Mouse (Mus musculus) layer of hippocampus, adult 11-12 months (tissue): ENCODE measurements around the gene Gm11733.
A peak's percentile ranks its signal among the peaks of the same experiment; 100 is the strongest.
"Not testable (repeated sequence)": the region's sequence is repeated elsewhere in the genome, so short reads cannot be mapped to it uniquely, and the experiment has no call there.

Experiments used
- DNase-seq: peaks from one replicate; pipeline ENCODE4 v3.0.0; 2022; ENCODE audit warnings: low spot score

The Gm11733 gene

GRCm38 (mm10) chr11:117484198-117484597 lies at the start of gene Gm11733:
Gene Gm11733, plus strand, starts transcription at chr11:117484368.
- DNase-seq = peak; percentile 69

GRCm38 (mm10) chr11:117436401-117437109 lies 47.6 kb upstream of the Gm11733 start:
- DNase-seq = peak; percentile 83

GRCm38 (mm10) chr11:117437110-117437490 lies 47.1 kb upstream of the Gm11733 start:
- no peak for DNase-seq

DNA sequence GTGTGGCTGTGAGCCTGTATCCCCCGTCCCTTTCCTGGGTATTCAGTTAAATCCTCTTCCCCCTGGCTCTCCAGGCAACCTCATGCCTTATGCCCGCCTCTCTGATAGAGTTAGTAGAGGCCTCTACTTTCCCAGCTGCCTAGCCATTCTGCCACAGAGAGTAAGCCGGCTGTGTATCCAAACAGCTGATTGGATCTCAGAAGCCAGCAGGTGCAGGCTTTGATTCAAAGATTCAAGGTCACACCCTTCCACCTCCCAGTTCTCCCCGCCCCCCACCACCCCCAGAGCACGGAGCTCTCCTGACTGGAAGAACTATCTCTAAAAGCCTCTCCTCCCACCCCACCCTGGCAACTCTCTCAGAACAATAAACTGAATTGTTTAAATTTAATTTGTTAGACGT lies 45.8 kb upstream of the Gm11733 start:
- DNase-seq = no peak

GRCm38 (mm10) chr11:117440865-117441425 lies 43.2 kb upstream of the Gm11733 start:
- DNase-seq = no peak

DNA sequence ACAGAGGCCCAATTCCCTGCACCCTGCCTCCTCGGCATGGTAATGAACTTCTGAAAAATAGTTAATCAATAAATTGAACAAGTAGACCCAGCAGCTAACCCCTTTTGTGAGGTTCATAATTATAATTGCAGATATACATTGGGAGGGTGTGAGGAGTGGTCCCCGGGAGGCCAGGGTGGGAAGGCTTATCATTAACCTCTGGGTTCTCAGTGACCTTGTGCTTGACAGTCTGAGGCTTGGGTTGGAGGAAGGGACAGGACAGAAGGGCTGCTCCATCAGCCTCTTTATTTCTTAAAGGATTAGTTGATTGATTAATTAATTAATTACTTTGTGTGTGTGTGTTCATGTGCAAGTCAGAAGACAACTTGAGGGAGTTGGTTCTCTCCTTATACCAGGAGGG lies 40.1 kb upstream of the Gm11733 start:
- no peak for DNase-seq

DNA sequence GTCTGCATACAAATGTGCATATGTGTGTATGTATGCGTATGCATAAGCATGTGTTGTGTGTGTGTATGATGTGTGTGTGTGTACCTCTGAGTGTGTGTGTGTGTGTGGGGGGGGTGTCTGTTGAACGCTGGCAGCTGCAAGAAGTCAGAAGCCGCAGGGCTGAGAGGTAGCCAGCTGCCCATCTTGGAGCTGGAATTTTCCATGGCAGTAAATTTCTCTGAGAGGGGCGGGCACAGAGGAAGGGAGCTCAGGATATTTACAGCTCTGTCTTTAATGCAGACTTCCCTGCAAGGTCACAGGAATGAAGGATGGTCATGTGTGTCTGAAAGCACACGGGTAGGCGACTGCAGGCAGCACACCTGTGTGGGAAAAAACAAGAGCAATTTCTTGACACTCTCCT lies 38.5 kb upstream of the Gm11733 start:
- DNase-seq = no peak

DNA sequence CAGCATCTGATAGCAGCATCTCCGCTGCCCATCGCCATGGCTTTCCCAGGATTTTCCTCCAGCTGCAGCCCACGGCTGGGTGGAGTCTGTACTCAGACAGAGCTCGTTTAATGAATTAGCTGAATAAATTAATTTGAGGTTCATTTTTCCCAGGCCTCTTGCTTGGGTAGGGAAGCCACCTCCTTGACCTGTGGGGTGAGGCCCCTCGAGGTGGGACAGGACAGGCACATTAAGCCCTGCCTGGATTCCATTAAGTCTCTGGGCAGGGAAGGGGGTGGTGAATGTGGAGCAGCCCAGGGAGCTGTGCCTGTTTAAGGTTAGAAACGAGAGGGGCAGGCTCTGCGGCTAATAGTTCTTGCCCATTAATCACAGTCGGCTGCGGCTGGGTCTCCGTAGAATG lies 30.1 kb upstream of the Gm11733 start:
- no peak for DNase-seq

DNA sequence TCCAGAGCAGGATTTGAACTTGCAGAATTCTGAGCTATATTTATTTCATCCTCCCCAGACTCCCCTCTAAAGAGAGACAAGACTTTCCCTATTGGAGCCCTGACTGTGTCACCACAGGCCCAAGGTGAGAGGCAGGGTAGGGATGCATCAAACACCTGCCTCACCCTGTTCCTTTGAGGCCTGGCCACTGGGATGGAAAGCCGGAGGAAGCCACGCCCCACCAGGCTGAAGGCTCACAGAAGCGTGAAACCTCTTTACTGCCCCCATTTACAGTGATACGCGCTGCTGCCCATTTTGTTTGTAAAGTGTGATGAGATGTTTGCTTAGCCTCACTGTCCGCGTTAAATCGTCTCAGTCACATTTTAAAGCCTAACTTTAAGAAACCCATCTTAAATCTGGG lies 25.0 kb upstream of the Gm11733 start:
- no peak for DNase-seq

GRCm38 (mm10) chr11:117462202-117462864 lies 21.8 kb upstream of the Gm11733 start:
- DNase-seq = no peak

DNA sequence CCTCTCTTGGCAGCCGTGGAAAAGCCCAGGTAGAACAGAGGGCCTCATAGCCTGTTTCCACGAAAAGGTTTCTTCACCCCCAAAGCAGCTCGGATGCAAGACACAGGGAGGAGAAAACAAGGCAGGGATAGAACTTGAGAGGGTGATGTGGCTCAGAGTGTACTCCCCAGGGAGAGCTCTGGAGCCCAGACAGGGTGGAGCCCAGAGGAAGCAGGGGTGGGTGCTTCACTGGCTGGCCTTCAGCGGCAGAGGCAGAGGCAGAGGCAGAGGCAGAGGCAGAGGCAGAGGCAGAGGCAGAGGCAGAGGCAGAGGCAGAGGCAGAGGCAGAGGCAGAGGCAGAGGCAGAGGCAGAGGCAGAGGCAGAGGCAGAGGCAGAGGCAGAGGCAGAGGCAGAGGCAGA lies 20.8 kb upstream of the Gm11733 start:
- not testable (repeated sequence) for DNase-seq

DNA sequence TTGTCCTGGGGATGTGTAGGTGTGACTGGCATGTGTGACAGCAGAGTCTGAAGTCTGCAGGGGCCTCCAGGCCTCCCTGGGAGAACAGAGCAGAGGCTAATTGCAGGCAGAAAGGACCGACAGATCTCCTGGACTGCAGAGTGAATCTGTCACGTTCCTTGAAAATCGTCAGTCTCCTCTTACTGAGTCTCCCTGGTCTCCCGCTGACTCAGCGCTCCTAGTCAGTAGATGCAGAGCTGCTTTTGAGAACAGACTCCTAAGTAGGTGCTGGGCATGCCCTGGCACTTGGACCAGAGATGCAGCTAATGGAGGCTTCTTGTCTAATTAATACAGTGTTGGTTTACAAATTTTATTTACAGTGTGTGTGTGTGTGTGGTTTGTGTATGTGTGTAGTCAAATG lies 17.9 kb upstream of the Gm11733 start:
- no peak for DNase-seq

DNA sequence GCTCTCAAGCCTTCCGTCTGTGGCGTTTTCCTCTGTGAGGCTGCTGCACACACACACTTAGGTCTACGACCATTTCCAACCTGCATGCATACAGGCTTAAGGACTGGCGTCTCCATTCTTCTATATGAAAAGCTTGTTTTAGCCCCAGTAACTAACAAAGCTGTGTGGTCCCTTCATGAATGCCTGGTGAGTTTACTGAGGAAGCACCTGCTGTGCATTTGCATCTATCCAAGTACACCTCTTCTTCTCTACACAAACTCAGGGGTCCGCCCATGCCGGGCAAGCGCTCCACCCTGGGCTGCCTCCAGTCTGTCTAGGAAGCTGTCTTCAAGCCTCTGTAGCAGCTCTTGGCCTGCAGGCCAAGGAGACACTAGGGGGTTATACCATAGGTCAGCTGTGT lies 17.3 kb upstream of the Gm11733 start:
- no peak for DNase-seq

DNA sequence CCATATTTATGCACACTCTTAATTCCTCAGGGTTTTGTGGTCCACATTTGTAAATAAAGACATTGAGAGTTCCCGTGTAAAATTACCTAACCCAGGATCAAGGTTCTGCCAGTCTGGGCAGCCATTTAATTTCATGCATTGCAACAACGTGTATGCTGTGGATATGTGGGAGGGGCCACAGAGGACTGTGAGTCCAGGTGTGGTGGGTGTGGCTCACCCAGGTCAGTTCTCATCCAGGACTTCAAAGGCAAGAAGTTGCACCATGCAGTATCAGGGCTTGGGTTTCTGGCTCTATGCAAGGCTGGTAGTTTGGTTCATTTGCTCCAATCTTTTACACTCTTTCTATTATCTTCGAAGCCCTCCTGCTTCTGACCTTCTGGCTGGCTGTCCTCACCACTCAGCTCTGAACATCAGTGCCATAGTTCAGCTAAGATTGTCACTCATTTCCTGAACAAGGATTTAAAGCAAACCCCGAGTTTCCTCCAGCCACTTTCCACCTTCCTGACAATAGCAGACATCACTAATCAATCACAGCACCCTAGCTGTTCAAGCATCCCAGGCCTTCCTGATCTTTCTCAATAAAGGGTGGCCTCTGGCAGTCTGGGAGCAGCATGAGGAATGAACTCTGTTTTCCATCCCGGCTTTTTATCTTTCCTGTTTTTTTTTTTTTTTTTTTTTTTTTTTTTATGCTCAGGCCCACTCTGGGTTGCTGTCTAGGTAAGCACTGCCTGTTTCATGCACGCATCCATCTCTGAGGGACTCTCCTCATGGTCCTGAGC lies 15.4 kb upstream of the Gm11733 start:
- DNase-seq = no peak

DNA sequence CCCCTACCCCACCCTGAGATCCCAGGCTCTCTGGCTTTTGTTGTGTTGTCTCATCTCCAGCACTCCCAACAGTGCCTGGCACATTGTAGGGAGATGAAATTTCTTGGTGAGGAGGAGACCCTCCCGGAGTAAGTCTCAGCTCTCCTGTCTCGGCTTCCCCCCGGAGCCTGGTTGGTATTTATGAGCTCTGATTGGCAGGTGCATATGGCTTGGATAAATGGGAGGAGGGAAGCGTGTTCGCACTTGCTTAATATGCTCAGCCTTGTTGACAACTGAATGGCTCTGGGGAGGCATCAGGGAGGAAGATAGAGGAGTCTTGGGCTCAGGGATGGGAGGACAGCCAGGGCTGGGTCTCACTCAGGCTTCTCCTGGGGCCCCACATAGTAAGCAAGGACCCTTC lies 14.4 kb upstream of the Gm11733 start:
- no peak for DNase-seq

DNA sequence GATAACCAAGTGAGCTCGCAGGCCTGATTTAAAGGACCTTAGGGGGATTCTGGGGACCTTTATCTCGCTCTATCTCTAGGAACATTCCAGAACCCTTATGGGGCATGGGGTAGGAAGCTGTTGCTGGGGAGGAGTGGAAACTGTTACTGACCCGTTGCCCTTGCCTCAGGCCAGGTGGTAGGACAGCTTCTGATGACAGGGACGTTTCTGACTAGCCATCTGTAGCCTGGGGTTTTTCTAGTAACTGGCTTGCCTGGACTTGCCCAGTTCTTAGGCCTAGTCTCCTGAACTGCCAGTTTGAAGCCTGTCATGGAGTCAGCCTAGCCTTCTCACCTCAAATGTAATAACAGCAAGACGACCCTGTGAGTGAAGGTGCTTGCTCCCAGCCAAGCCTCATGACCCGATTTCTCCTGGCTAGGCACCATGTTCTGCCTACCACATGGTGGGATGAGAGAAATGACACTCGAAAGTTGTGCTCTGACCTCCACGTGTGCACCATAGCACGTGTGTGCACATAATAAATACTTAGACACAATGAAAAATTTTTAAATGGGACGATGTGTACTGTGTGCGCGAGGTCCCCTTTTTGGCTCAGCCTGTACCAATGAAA lies 13.5 kb upstream of the Gm11733 start:
- DNase-seq = no peak

- no peak for DNase-seq
Observed at GRCm38 (mm10) chr11:117471625-117472283, 12.4 kb upstream of the Gm11733 start.

DNA sequence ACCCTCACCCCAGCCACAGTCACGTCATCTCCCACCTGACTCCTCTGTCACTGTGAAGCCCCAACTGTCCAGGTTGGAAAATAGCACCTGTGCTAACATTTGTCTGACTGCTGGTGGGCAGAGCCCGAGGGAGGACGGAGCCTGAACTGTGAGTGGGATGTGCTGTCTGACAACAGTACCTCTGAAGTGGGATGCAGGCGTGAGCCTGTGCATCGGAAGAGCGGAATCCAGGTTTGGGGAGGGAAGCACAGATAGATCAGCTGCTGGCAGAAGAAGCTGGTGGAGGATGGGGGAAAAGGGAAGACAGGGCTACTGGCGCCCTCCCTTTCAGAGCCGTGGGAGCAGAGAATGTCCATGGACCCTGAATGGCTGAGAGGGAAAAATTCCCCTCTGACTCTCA lies 11.3 kb upstream of the Gm11733 start:
- DNase-seq = no peak

DNA sequence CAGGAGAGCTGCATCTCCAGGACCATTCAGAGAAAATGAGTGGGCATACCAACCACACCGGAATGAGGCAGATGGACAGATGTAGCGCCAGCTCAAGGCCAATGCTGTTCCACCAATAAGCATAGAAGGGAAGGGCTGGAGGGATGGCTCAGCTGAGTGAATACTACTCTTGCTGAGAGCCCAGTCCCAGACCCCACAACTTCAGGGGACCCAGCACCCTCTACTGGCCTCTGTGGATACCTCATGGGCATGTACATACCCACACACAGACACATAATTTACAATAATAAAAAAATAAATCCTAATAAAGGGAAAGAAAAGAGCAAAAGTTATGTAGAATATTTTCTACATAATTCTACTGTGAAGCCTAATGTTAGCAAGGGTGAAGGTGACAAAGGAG lies 9.0 kb upstream of the Gm11733 start:
- no peak for DNase-seq

- DNase-seq = no peak
Observed at GRCm38 (mm10) chr11:117475669-117476068, 8.5 kb upstream of the Gm11733 start.

- no peak for DNase-seq
Observed at GRCm38 (mm10) chr11:117476554-117477107, 7.5 kb upstream of the Gm11733 start.
